Mouse (Mus musculus) gastrocnemius, postnatal 4 days (tissue): Measurements from ENCODE around the gene Large2. TPM values are rescaled to one million over a fixed set of nuclear protein-coding genes. Genes with fewer than 3 reads are reported as not detected.
"Not testable (repeated sequence)": the region's sequence is repeated elsewhere in the genome, so short reads cannot be mapped to it uniquely, and the experiment has no call there.

Experiments used
- DNase-seq, 2 experiments: peaks; one replicate each; pipeline ENCODE4 v3.0.0; 2021 to 2022; ENCODE audit warnings: low spot score in 2 of 2, mixed read lengths in 2 of 2
- long read RNA-seq, 2 experiments: library from polyadenylated mRNA; stranded (forward); transcript quantifications; one replicate each; pipeline ENCODE4 v2.0.0; 2021
- total RNA-seq, 2 experiments: library from RNA; stranded (reverse); gene quantifications; 2 replicates each; pipeline ENCODE4 v1.2.3; 2021

The Large2 gene
- total RNA-seq: under 1 TPM in 1 of 2 experiments, not detected in 1; 0.47 TPM
- long read RNA-seq, experiment 1, partial matches to known transcripts: 0 of 2 reads
- long read RNA-seq, experiment 1, other reads (novel, unspliced or antisense): 2 of 2 reads
- long read RNA-seq, experiment 2: 0 reads

- DNase-seq: no peak
Observed at GRCm38 (mm10) chr2:92374514-92374913, at the start of gene Large2, which contains the start of gene Pex16. Large2 (minus strand) TSS chr2:92374869. Pex16 (plus strand) TSS chr2:92374676.

- peak; percentile 71 to 85 for DNase-seq
Observed at GRCm38 (mm10) chr2:92423702-92424461, 49.2 kb upstream of the Large2 start.

GRCm38 (mm10) chr2:92423156-92423555 is 48.5 kb upstream of the Large2 start:
- no peak for DNase-seq

- no peak for DNase-seq
Observed at GRCm38 (mm10) chr2:92422388-92423135, 47.9 kb upstream of the Large2 start.

DNA sequence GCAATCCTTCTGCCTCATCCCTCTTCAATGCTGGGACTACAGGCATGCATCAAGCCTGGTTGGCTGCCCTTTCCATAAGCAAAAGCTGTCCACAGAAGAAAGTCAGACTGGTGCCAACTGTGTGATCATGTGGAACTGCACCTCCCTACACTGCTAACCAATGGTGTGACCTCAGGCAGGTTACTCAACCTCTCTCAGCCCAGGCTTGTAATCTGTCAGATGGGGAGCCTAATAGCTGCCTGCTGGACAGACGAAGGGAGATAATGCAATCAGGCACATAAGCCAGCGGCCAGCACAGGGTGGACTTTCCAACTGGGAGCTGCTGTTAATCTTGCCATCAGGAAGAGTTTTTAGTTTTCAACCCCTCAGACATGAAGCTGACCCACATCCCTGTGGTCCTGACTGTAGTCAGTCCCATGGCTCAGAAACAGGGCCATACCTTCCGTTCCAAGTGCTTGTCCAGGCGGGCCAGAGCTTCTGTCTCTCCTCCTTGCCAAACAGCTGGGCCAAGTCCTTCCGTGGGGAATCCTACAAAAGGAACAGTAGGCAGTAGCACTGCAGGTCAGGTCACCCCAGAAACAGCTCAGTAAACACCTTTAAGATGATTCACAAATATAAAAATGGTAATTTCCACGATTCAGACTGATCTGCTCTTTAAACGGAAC is 47.2 kb upstream of the Large2 start:
- no peak for DNase-seq

GRCm38 (mm10) chr2:92411705-92412104 is 37.0 kb upstream of the Large2 start:
- DNase-seq: no peak

GRCm38 (mm10) chr2:92408309-92409045 is 33.8 kb upstream of the Large2 start:
- DNase-seq: no peak

DNA sequence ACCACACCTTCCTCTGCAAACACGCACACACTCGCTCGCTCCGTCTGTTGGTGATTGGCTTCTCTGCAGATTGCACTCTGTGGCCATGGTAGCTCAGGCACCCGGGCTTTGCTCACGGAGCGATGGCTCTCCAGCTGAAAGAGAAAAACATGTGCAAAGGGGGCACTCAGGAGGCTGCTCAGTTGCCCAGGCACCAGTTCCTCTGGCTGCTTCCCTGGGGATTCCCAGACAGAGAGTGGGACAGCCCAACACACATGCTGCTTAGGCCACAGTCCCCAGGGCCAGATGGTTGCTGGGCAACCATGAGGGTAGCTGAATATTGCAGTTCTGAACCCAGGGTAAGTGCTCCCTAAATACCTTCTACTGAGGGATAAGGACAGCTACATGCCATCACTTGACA is 31.0 kb upstream of the Large2 start:
- no peak for DNase-seq

DNA sequence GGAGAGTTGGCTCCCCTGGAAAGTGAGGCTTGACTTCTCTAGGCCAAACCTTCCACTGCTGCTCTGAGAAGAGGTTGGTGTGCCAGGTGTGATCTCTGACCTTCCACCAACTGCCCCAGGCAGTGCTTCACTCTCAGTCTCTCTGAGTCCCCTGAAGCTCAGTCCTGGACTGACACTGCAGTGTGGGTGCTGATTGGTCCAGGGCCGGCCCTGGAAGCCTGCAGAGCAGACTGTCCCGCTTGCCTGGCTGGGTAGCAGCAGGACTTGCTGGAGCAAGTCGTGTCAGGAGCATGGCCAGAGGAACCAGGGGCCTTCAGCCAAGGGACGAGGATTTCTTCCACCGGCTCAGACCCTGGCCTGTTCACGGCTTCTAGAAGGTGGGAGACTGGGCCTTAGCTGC is 30.1 kb upstream of the Large2 start:
- no peak for DNase-seq

DNA sequence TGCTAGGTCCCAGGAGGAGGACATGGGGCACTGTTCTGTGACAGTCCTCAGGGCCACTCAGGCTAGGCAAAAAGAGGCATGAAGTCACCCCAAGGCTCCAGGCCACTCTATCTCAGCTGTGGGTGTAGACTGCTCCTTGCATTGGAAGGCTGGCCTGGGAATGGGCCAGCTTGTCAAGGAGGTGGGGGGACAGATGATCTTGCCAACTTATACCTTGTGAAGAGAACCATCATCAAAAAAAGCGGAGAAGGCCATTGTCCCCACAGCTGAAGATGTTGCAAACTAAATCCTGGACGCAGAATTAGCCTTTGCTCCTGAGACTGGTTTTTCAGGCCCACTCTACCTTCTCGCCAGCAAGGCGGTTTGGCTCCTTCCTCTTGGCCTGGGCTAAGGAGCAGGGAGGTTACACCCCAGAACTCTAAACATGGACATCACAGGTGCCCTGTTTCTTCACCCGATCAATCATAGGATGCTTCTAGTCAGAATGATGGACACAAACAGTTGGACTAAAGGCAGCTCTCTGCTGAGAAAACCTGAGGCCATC is 29.2 kb upstream of the Large2 start:
- no peak for DNase-seq

GRCm38 (mm10) chr2:92402591-92403326 is 28.1 kb upstream of the Large2 start:
- DNase-seq: no peak

GRCm38 (mm10) chr2:92401091-92401561 is 26.5 kb upstream of the Large2 start, which contains the start of gene Mapk8ip1:
Mapk8ip1 (minus strand) TSS chr2:92401263.
- DNase-seq: no peak

- no peak for DNase-seq
Observed at GRCm38 (mm10) chr2:92400682-92401081, 26.0 kb upstream of the Large2 start.

DNA sequence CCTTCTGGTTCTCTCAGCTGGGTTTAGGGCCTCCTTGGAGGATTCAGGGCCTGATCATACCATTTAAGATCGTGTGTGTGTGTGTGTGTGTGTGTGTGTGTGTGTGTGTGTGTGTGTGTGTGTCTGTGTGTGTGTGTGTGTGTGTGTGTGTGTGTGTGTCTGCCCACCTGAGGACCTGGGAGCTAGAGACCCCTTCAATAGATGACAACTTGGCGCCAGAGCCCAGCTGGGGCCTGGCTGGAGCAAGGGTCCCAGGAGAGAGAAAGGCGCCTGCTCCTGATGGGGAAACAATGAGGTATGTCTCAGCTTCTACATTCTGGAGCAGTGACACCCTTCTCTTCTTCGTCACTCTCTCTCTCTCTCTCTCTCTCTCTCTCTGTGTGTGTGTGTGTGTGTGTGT is 25.2 kb upstream of the Large2 start:
- not testable (repeated sequence) for DNase-seq

DNA sequence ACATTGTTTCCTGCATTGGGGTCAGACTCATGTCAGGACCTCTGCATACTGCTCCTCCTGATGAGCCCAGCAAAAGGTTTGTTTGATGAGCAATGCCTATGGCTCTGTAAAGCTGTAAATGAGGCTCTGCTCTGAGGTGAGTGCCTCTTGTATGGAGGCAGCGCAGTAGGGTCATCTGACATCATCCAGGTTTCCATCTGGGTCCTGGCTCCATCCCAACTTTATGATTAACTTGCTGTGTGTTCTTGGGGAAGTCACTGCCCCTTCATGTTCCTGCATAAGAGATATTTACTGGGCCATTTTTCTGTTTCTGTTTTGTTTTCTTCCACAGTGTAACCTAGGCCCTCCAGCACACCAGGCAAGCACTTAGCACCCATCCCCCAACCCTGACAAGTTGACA is 22.8 kb upstream of the Large2 start:
- no peak for DNase-seq

GRCm38 (mm10) chr2:92395535-92395934 is 20.9 kb upstream of the Large2 start:
- no peak for DNase-seq

DNA sequence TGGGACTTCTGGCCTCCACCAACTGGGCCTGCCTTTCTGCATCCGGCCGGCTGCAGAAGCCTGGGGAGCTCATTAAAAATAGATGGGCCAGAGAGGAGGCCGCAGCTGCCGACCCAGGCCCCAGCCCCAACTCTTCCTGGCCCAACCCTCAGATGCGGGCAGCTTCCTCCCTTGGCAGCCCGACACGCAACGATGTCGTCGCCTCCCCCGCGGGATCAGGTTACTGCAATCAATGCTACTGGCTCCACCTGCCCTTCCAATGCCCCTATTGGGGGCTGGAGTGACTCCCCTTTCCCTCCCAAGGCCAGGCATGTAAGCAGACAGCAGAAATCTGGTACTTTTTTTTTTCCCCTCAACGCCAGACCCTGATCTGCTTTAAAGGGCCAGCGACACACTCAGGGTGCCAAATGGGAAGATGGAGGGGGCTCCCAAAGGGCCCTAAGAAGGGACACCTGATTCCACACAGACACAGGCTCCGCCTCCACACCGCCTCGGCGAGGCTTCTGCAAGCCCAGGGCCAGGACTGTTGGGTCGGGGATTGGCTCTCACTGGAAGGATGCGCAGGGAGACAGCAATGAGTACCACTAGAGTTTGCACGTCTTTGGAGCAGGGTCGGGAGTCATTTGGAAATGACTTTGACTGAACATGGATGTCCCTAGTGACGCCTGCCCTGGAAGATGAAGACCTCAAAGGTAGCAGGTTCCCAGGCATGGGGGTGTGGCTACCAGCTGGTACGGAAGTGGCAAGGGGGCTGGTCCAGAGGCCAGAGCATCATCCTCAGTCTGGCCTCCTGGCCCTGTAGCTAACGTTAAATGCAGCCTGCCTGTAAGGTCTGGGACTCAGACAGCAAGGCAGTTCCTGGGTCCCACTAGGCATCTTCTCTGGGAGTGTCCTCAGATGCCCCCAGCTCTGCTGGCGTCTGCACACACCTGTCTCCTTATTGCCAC is 17.9 kb upstream of the Large2 start:
- peak in 1 of 2 experiments; percentile 57 for DNase-seq

- DNase-seq: no peak
Observed at GRCm38 (mm10) chr2:92391703-92392317, 17.1 kb upstream of the Large2 start.
